Mouse (Mus musculus) limb, embryonic 11.5 days (tissue): ENCODE data around the gene Usp50. TPM values are rescaled to one million over a fixed set of nuclear protein-coding genes. Genes with fewer than 3 reads are reported as not detected.

ENCODE experiments used
- ATAC-seq: fragments of 200-750 bp; cut with Nextera tagmentation; 2 replicates; pipeline ENCODE4 v1.8.0; 2017; ENCODE audit warnings: low read depth; ENCODE audit not compliant: insufficient number of reproducible peaks, low FRiP score, low TSS enrichment
- DNase-seq: peaks from one replicate; pipeline ENCODE4 v3.0.0-alpha.2; 2015; ENCODE audit warnings: low spot score
- H3K27ac ChIP-seq: fragments of 300-500 bp; sonication (generic); replicated peaks from 2 replicates; pipeline ENCODE4 v1.5.1; 2014; ENCODE audit warnings: low read depth, mild to moderate bottlenecking, low read length
- H3K27me3 ChIP-seq: fragments of 300-500 bp; sonication (generic); 2 replicates; pipeline ENCODE4 v1.6.1; 2014; ENCODE audit warnings: mild to moderate bottlenecking, low read length, mixed read lengths; ENCODE audit not compliant: control insufficient read depth, insufficient read depth
- H3K36me3 ChIP-seq: fragments of 300-500 bp; sonication (generic); 2 replicates; pipeline ENCODE4 v1.6.1; 2014; ENCODE audit warnings: mild to moderate bottlenecking, low read length, moderate library complexity, mixed read lengths; ENCODE audit not compliant: control insufficient read depth, insufficient read depth
- H3K4me1 ChIP-seq: fragments of 300-500 bp; sonication (generic); 2 replicates; pipeline ENCODE4 v1.6.1; 2014; ENCODE audit warnings: low read length, mixed read lengths; ENCODE audit not compliant: control insufficient read depth, insufficient read depth
- H3K4me2 ChIP-seq: fragments of 300-500 bp; sonication (generic); 2 replicates; pipeline ENCODE4 v1.6.1; 2014; ENCODE audit warnings: low read depth, mild to moderate bottlenecking, moderate library complexity; ENCODE audit not compliant: severe bottlenecking
- H3K4me3 ChIP-seq: fragments of 300-500 bp; sonication (generic); 2 replicates; pipeline ENCODE4 v1.5.1; 2014; ENCODE audit warnings: low read depth, low read length
- H3K9ac ChIP-seq: fragments of 300-500 bp; sonication (generic); 2 replicates; pipeline ENCODE4 v1.6.1; 2014; ENCODE audit warnings: mild to moderate bottlenecking, low read length
- H3K9me3 ChIP-seq: fragments of 300-500 bp; sonication (generic); 2 replicates; pipeline ENCODE4 v1.6.1; 2016; ENCODE audit warnings: low read length; ENCODE audit not compliant: control insufficient read depth
- WGBS: fragments of 180-500 bp; shearing (Covaris S2); extraction: QIAGEN DNeasy Blood & Tissue Kit; methylation state at CpG from one replicate; pipeline ENCODE4 v1.1.7; 2014; 5-methylcytosine and 5-hydroxymethylcytosine counted together
- polyA plus RNA-seq: library from polyadenylated mRNA; unstranded; fragments of >200 nt; fragmentation: Nextera tagmentation; extraction: Ambion mirVana; gene quantifications from 2 replicates; pipeline ENCODE4 v1.2.1, GENCODE M21; 2014

Gene Usp50
- polyA plus RNA-seq, 1 experiment from 2014 or later, result 3.0 TPM

DNA sequence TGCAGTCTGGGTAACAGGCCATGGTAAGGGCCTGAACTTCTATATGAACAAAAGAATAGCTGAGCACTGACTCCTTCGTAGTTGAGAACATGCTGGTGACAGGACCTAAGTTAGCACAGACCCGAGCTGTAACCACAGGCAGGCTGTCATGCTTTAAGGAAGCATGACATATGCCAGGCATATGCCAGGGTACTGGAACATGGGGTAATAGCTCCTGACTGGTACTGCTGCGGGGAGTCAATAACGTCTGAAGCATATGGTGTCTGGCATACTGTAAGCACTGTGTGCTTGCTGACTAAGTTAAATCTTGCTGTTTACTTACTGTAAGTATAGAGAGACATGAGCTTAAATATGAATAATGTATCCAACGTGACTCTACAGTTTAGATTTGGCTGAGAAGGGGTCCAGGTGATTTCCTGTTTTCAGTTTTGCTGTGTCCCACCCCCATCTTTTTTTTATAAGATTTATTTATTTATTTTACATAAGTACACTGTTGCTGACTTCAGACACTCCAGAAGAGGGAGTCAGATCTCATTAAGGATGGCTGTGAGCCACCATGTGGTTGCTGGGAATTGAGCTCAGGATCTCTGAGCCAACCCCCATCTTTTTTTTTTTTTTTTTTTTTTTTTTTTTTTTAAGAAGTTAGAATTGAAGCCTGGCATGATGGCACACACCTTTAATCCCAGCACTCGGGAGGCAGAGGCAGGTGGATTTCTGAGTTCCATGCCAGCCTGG lies 47.8 kb downstream of the Usp50 start:
- Histone ChIP-seq H3K36me3 (peaks cover 6% of the 10 kb centered on the region; the same call in 1 of the 2 replicates), H3K4me2 (no peak overlapping the region), H3K27ac (no peak overlapping the region), H3K9ac (no peak overlapping the region), H3K9me3 (no peaks in the 10 kb centered on the region), H3K27me3 (no peaks in the 10 kb centered on the region), H3K4me3 (no peak overlapping the region), H3K4me1 (no peaks in the 10 kb centered on the region)
- ATAC-seq (no peak), DNase-seq (no peak)
- WGBS, result 90% methylated on average over 6 of the region's 6 CpGs

DNA sequence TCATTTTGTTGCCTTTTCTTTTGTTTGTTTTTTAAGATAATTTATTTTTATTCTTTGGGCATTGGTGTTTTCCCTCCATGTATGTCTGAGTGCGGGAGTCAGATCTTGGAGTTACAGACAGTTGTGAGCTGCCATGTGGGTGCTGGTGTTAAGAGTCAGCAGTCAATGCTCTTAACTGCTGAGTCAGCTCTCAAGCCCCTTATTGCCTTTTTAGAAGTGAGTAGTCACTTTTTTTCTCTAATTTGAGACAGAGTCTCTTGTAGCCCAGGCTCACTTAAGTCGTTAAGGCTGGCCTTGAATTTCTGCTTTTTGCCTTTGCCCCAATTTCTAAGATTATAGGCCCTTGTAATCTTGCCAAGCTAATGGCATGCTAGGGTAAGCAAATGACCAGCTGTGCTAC lies 52.8 kb downstream of the Usp50 start:
- ATAC-seq (no peak), DNase-seq (no peak)
- H3K9me3 ChIP-seq, result no peaks in the 10 kb centered on the region
- H3K4me1 ChIP-seq, result no peaks in the 10 kb centered on the region
- peaks cover 6% of the 10 kb centered on the region; the same call in 1 of the 2 replicates for H3K36me3 ChIP-seq
- no peaks in the 10 kb centered on the region for H3K27me3 ChIP-seq
- no peak overlapping the region for H3K27ac ChIP-seq
- no peak overlapping the region for H3K4me2 ChIP-seq
- H3K9ac ChIP-seq, result no peak overlapping the region
- WGBS, result 83% methylated on average over 2 of the region's 2 CpGs
- no peak overlapping the region for H3K4me3 ChIP-seq

DNA sequence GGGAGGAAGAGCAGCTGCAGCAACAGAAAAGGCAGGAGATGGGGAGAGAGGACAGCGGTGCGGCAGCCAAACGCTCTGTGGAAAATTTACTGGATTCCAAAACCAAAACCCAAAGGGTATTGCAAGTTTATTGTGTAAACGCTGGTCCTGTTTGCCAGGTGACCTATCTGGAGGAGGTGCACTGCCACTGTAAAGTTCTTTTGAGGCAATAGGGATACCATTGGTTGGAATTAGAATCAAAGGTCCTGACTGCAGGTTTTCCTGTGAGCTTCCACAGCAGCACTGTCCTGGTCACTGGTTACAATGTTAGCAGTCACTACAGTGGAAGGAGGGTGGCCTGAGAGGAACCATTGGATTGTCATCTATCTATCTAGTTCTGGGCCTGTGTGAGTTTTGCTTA lies 54.1 kb downstream of the Usp50 start:
- Histone ChIP-seq H3K9ac (no peak overlapping the region), H3K27ac (no peak overlapping the region), H3K27me3 (no peaks in the 10 kb centered on the region), H3K4me1 (no peaks in the 10 kb centered on the region), H3K4me3 (no peak overlapping the region), H3K36me3 (0 out of 2 replicates have a peak, but pooled peaks cover 4% of the 10 kb centered on the region), H3K4me2 (no peak overlapping the region), H3K9me3 (no peaks in the 10 kb centered on the region)
- DNase-seq (no peak), ATAC-seq (no peak)
- 98% methylated on average over 4 of the region's 4 CpGs for WGBS

DNA sequence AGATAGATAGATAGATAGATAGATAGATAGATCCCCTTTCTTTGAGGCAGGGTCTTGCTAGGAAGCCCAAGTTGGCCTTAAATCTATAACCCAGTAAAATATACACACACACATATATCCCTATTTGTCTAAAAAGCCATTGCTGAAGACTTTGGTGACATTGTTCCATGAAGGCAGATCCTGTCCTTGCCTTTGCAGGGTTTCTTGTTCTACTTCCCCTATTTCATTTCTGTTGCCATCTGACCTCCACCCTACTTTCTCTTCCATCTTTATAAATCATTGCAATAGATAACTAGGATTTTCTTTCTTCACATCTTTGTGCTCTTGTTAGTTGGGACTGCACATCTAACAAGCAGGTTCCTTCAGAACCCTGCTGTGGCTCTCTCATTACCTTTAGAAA lies 70.3 kb downstream of the Usp50 start:
- Histone ChIP-seq H3K4me1 (no peaks in the 10 kb centered on the region), H3K4me2 (no peak overlapping the region), H3K36me3 (no peaks in the 10 kb centered on the region), H3K27ac (no peak overlapping the region), H3K9ac (no peak overlapping the region), H3K27me3 (no peaks in the 10 kb centered on the region), H3K9me3 (no peaks in the 10 kb centered on the region), H3K4me3 (no peak overlapping the region)
- ATAC-seq, result no peak
- no peak for DNase-seq

DNA sequence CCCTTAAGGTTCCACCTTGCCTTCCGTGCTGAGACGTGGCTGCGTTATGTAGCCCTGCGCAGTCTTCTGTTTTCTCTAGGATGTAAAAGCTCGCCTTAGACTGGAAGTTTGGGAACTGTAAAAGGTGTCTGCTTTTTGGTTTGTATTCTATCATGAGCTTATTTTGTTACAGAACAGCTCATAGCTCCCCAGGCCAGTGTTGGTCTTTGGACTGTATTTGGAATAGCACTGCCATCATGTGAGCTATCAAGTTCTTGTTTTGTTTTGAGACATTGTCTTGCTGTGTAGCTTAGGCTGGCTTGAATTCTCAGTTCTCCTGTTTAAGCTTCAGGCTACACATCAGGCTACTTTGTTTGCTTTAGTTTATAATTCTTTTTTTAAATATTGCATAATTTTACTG lies 70.7 kb downstream of the Usp50 start:
- no peak for ATAC-seq
- Histone ChIP-seq H3K9ac (no peak overlapping the region), H3K9me3 (no peaks in the 10 kb centered on the region), H3K36me3 (no peaks in the 10 kb centered on the region), H3K27ac (no peak overlapping the region), H3K27me3 (no peaks in the 10 kb centered on the region), H3K4me1 (no peaks in the 10 kb centered on the region), H3K4me2 (no peak overlapping the region), H3K4me3 (no peak overlapping the region)
- WGBS, result 95% methylated on average over 5 of the region's 5 CpGs
- DNase-seq, result no peak

DNA sequence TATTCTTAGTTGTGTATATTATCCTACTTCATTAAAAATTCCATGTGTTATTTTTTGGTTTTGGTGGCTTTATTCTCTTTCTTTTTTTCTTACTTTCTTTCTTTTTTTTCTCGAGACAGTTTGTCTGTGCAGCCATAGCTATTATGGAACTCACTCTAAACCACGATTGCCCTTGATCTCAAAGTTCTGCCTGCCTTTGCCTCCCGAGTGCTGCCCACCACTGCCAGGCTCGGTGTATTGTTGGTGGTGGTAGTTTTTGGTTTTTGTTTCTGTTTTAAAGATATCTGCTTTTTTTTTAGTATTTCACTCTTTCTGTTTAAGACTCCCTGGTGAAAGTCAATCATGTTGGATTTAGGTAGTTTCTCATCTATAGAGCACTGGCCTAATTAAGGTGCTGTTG lies 74.9 kb downstream of the Usp50 start:
- H3K9ac ChIP-seq, result no peak overlapping the region

DNA sequence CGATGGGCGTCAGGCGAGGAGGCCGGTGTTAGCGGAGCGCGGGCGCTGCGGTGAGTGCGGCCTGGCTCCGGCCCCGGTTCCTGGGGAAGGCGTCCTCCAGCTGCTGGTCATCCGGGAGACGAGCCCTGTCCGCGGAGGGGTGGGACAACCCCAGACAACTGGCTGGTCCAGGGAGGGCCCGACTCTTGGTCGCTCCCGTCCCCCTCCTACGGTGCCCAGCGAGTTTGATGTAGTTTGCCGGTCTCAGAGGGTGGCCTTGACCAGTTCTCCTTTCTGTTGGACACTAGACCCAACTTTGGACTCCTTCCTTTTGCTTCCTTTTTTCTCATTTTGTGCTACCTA lies 75.9 kb downstream of the Usp50 start:
- 0% methylated on average over 23 of the region's 23 CpGs for WGBS
- DNase-seq (no peak), ATAC-seq (peak; percentile 79)
- peak overlapping the region; percentile 48 for H3K4me2 ChIP-seq
- peak overlapping the region; percentile 81 for H3K9ac ChIP-seq
- H3K4me3 ChIP-seq, result peak overlapping the region; percentile 81
- no peaks in the 10 kb centered on the region for H3K27me3 ChIP-seq
- H3K9me3 ChIP-seq, result no peaks in the 10 kb centered on the region
- no peaks in the 10 kb centered on the region for H3K36me3 ChIP-seq
- H3K27ac ChIP-seq, result no peak overlapping the region
- H3K4me1 ChIP-seq, result no peaks in the 10 kb centered on the region

More for the DNA sequence above, 74.9 kb downstream of the Usp50 start:
- H3K4me3 ChIP-seq, result no peak overlapping the region; the same call in 1 of the 2 replicates
- ATAC-seq (no peak), DNase-seq (no peak)
- no peak overlapping the region for H3K27ac ChIP-seq
- H3K4me1 ChIP-seq, result no peaks in the 10 kb centered on the region
- H3K4me2 ChIP-seq, result peak overlapping the region; percentile 48; the same call in 1 of the 2 replicates
- no peaks in the 10 kb centered on the region for H3K9me3 ChIP-seq
- WGBS, result 84% methylated on average over 4 of the region's 4 CpGs
- H3K36me3 ChIP-seq, result no peaks in the 10 kb centered on the region
- H3K27me3 ChIP-seq, result no peaks in the 10 kb centered on the region

DNA sequence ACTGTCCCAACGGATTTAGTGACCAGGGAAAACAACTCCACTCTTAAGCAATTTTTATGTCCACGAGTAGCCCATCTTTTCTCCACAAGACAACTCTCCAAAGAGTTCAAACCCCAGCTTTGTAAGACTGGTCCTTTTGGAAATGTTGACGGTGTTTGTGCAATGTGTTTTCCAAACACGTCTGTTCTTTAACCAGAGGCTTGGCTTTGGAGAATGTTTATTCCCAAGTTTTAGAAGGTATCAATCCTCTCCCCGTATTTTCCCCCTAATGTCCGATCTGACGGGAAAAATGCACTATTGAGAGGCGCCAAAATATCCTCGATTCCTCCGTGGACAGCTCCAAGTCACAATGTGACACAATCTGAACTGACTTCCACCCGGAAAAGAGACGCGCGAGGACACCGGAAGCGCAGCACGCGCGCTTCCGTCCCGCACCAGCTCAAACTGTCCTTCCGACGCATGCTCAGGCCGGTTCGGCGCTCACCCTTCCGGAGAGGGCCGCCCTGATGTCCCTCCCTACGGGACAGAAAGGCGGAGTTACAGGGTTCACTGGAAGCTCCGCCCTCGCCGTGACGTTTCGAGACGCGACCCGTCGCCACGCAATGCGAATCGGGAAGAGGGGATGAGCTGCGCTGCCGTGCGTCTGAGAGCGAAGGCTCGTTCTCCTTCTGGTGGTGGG lies 76.4 kb downstream of the Usp50 start, which contains the start of gene Usp8:
Gene Usp8, plus strand, starts transcription at position 570 of the 679 bp plus-strand sequence.
- ATAC-seq, result peak; percentile 98
- 2% methylated on average over 47 of the region's 47 CpGs for WGBS

More for the DNA sequence above, 76.4 kb downstream of the Usp50 start, which contains the start of gene Usp8:
- Histone ChIP-seq H3K4me2 (peak within 1 kb of the TSS; percentile 48), H3K9ac (peak within 1 kb of the TSS; percentile 81), H3K4me1 (no peaks in the 10 kb centered on the region), H3K27ac (no peak within 1 kb of the TSS), H3K4me3 (peak within 1 kb of the TSS; percentile 81), H3K36me3 (no peaks in the 10 kb centered on the region), H3K27me3 (no peaks in the 10 kb centered on the region; the same call in 1 of the 2 replicates), H3K9me3 (no peaks in the 10 kb centered on the region)
- DNase-seq, result peak; percentile 98
